Mouse (Mus musculus): ENCODE results near the gene Tbata. TPM values are rescaled to one million over a fixed set of nuclear protein-coding genes. Genes with fewer than 3 reads are reported as not detected.

The Tbata gene
- polyA plus RNA-seq, 1 experiment from 2014 or later = 1.3 TPM

GRCm38 (mm10) chr10:61199566-61200213 is 27.9 kb downstream of the Tbata start:
- Histone ChIP-seq H3K9me3 (no peaks in the 10 kb centered on the region), H3K4me1 (no peaks in the 10 kb centered on the region), H3K27me3 (no peaks in the 10 kb centered on the region), H3K4me2 (replicated peaks) (no peak overlapping the region), H3K27ac (replicated peaks) (no peak overlapping the region), H3K36me3 (no peaks in the 10 kb centered on the region), H3K4me3 (no peak overlapping the region), H3K9ac (replicated peaks) (no peak overlapping the region)
- 24% methylated on average over 11 of the region's 11 CpGs for WGBS
- ATAC-seq (replicated peaks) = 0 out of 2 replicates have a peak, but pooled peaks have one; percentile 43

GRCm38 (mm10) chr10:61200232-61200820 is 28.6 kb downstream of the Tbata start:
- WGBS = 72% methylated on average over 7 of the region's 7 CpGs
- no peak overlapping the region for H3K4me3 ChIP-seq
- H3K27me3 ChIP-seq = no peaks in the 10 kb centered on the region
- no peak overlapping the region for H3K4me2 ChIP-seq (replicated peaks)
- no peak overlapping the region for H3K27ac ChIP-seq (replicated peaks)
- H3K4me1 ChIP-seq = no peaks in the 10 kb centered on the region
- no peaks in the 10 kb centered on the region for H3K9me3 ChIP-seq
- H3K9ac ChIP-seq (replicated peaks) = no peak overlapping the region
- no peaks in the 10 kb centered on the region for H3K36me3 ChIP-seq
- ATAC-seq (replicated peaks) = no peak

- H3K4me2 ChIP-seq (replicated peaks) = no peak overlapping the region
- H3K27ac ChIP-seq (replicated peaks) = no peak overlapping the region
- no peak overlapping the region for H3K4me3 ChIP-seq
- H3K27me3 ChIP-seq = no peaks in the 10 kb centered on the region
- no peaks in the 10 kb centered on the region for H3K36me3 ChIP-seq
- ATAC-seq (replicated peaks) = no peak
- WGBS = 46% methylated on average over 9 of the region's 9 CpGs
- H3K9ac ChIP-seq (replicated peaks) = no peak overlapping the region
- no peaks in the 10 kb centered on the region for H3K9me3 ChIP-seq
- no peaks in the 10 kb centered on the region for H3K4me1 ChIP-seq
Observed at GRCm38 (mm10) chr10:61200998-61201397, 29.2 kb downstream of the Tbata start.

GRCm38 (mm10) chr10:61201596-61202318 is 30.0 kb downstream of the Tbata start:
- no peak overlapping the region for H3K4me2 ChIP-seq (replicated peaks)
- no peaks in the 10 kb centered on the region for H3K9me3 ChIP-seq
- no peak overlapping the region for H3K27ac ChIP-seq (replicated peaks)
- H3K4me3 ChIP-seq = no peak overlapping the region
- ATAC-seq (replicated peaks) = no peak
- no peaks in the 10 kb centered on the region for H3K4me1 ChIP-seq
- H3K36me3 ChIP-seq = no peaks in the 10 kb centered on the region
- no peaks in the 10 kb centered on the region for H3K27me3 ChIP-seq
- H3K9ac ChIP-seq (replicated peaks) = no peak overlapping the region
- 84% methylated on average over 12 of the region's 12 CpGs for WGBS

GRCm38 (mm10) chr10:61203930-61204329 is 32.2 kb downstream of the Tbata start:
- Histone ChIP-seq H3K27me3 (no peaks in the 10 kb centered on the region), H3K4me1 (no peaks in the 10 kb centered on the region), H3K4me3 (no peak overlapping the region), H3K9ac (replicated peaks) (no peak overlapping the region), H3K36me3 (no peaks in the 10 kb centered on the region), H3K27ac (replicated peaks) (no peak overlapping the region), H3K9me3 (no peaks in the 10 kb centered on the region), H3K4me2 (replicated peaks) (no peak overlapping the region)
- ATAC-seq (replicated peaks) = no peak
- WGBS = 78% methylated on average over 3 of the region's 3 CpGs

GRCm38 (mm10) chr10:61208114-61208684 is 36.4 kb downstream of the Tbata start:
- 90% methylated on average over 9 of the region's 9 CpGs for WGBS
- no peaks in the 10 kb centered on the region for H3K9me3 ChIP-seq
- no peaks in the 10 kb centered on the region for H3K4me1 ChIP-seq
- H3K27me3 ChIP-seq = no peaks in the 10 kb centered on the region
- H3K9ac ChIP-seq (replicated peaks) = no peak overlapping the region
- ATAC-seq (replicated peaks) = no peak
- H3K36me3 ChIP-seq = no peaks in the 10 kb centered on the region
- no peak overlapping the region for H3K4me3 ChIP-seq
- H3K27ac ChIP-seq (replicated peaks) = no peak overlapping the region
- H3K4me2 ChIP-seq (replicated peaks) = no peak overlapping the region

- Histone ChIP-seq H3K4me2 (replicated peaks) (no peak overlapping the region), H3K9ac (replicated peaks) (no peak overlapping the region), H3K4me1 (no peaks in the 10 kb centered on the region), H3K36me3 (no peaks in the 10 kb centered on the region), H3K27me3 (no peaks in the 10 kb centered on the region), H3K27ac (replicated peaks) (no peak overlapping the region), H3K9me3 (no peaks in the 10 kb centered on the region), H3K4me3 (no peak overlapping the region)
- WGBS = 78% methylated on average over 4 of the region's 4 CpGs
- ATAC-seq (replicated peaks) = no peak
Observed at GRCm38 (mm10) chr10:61211105-61211504, 39.4 kb downstream of the Tbata start.

GRCm38 (mm10) chr10:61211743-61212142 is 40.0 kb downstream of the Tbata start:
- Histone ChIP-seq H3K9me3 (no peaks in the 10 kb centered on the region), H3K27me3 (no peaks in the 10 kb centered on the region), H3K4me3 (no peak overlapping the region), H3K4me1 (no peaks in the 10 kb centered on the region), H3K9ac (replicated peaks) (no peak overlapping the region), H3K27ac (replicated peaks) (no peak overlapping the region), H3K36me3 (no peaks in the 10 kb centered on the region), H3K4me2 (replicated peaks) (no peak overlapping the region)
- no peak for ATAC-seq (replicated peaks)
- WGBS = 10% methylated on average over 13 of the region's 13 CpGs

- Histone ChIP-seq H3K9ac (replicated peaks) (no peak overlapping the region), H3K27me3 (no peaks in the 10 kb centered on the region), H3K4me2 (replicated peaks) (no peak overlapping the region), H3K4me1 (no peaks in the 10 kb centered on the region), H3K4me3 (no peak overlapping the region), H3K9me3 (no peaks in the 10 kb centered on the region), H3K27ac (replicated peaks) (no peak overlapping the region), H3K36me3 (no peaks in the 10 kb centered on the region)
- no peak for ATAC-seq (replicated peaks)
- 10% methylated on average over 10 of the region's 11 CpGs for WGBS
Observed at GRCm38 (mm10) chr10:61212817-61213216, 41.1 kb downstream of the Tbata start.

- no peak overlapping the region for H3K9ac ChIP-seq (replicated peaks)
- no peak for ATAC-seq (replicated peaks)
- H3K9me3 ChIP-seq = no peaks in the 10 kb centered on the region
- H3K27ac ChIP-seq (replicated peaks) = no peak overlapping the region
- no peaks in the 10 kb centered on the region for H3K36me3 ChIP-seq
- no peaks in the 10 kb centered on the region for H3K27me3 ChIP-seq
- WGBS = 97% methylated on average over 6 of the region's 6 CpGs
- no peak overlapping the region for H3K4me2 ChIP-seq (replicated peaks)
- H3K4me1 ChIP-seq = no peaks in the 10 kb centered on the region
- no peak overlapping the region for H3K4me3 ChIP-seq
Observed at GRCm38 (mm10) chr10:61215658-61216057, 43.9 kb downstream of the Tbata start.

GRCm38 (mm10) chr10:61216163-61216562 is 44.4 kb downstream of the Tbata start:
- no peaks in the 10 kb centered on the region for H3K9me3 ChIP-seq
- ATAC-seq (replicated peaks) = no peak
- no peak overlapping the region for H3K27ac ChIP-seq (replicated peaks)
- H3K9ac ChIP-seq (replicated peaks) = no peak overlapping the region
- no peaks in the 10 kb centered on the region for H3K27me3 ChIP-seq
- H3K4me2 ChIP-seq (replicated peaks) = no peak overlapping the region
- H3K4me3 ChIP-seq = no peak overlapping the region
- no peaks in the 10 kb centered on the region for H3K36me3 ChIP-seq
- 92% methylated on average over 4 of the region's 4 CpGs for WGBS
- H3K4me1 ChIP-seq = no peaks in the 10 kb centered on the region

- H3K4me2 ChIP-seq (replicated peaks) = no peak overlapping the region
- no peaks in the 10 kb centered on the region for H3K4me1 ChIP-seq
- no peak overlapping the region for H3K9ac ChIP-seq (replicated peaks)
- no peak for ATAC-seq (replicated peaks)
- no peaks in the 10 kb centered on the region for H3K27me3 ChIP-seq
- no peak overlapping the region for H3K27ac ChIP-seq (replicated peaks)
- no peak overlapping the region for H3K4me3 ChIP-seq
- H3K9me3 ChIP-seq = no peaks in the 10 kb centered on the region
- 95% methylated on average over 4 of the region's 4 CpGs for WGBS
- H3K36me3 ChIP-seq = no peaks in the 10 kb centered on the region
Observed at GRCm38 (mm10) chr10:61219318-61219717, 47.6 kb downstream of the Tbata start.

Measured in forebrain, embryonic 15.5 days (tissue).